Mouse (Mus musculus): ENCODE data around the gene Zfp182. TPM values are rescaled to one million over a fixed set of nuclear protein-coding genes. Genes with fewer than 3 reads are reported as not detected.

Zfp182 gene
- polyA plus RNA-seq, 1 experiment, result 9.6 TPM

DNA sequence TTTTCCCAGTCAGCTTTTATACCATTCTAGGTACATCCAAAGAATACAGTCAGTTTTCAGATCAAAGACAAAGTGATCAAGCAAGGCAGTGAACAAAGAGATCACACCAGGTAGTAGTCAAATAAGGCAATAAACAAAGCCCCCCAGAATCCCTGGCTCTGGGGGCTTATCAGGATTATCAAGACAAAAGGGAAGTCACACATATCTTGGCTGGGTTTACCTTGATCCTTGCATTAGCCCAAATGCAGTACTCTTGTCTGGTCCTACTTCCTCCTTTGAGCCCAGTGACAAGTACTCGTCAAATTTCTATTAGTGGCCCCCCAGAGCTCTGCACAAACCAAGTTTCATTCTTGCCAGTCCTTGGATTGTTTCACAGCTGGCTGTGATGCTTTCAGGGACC, 81.2 kb downstream of the Zfp182 start:
- H3K27me3 ChIP-seq (ENCODE audit: control insufficient read depth, insufficient read depth, low read length), result no peaks in the 10 kb centered on the region
- no peaks in the 10 kb centered on the region for H3K4me1 ChIP-seq (ENCODE audit: control insufficient read depth, insufficient read depth, low read length)
- DNase-seq, result no peak
- H3K4me3 ChIP-seq (replicated peaks; ENCODE audit: insufficient read depth, low read depth, low read length), result no peak overlapping the region
- 81% methylated on average over 1 of the region's 1 CpGs for WGBS
- TF ChIP-seq POLR2A (IDR thresholded peaks at IDR 0.05; ENCODE audit: borderline replicate concordance, insufficient read depth, low read length) (no peak), CTCF (IDR thresholded peaks at IDR 0.05; ENCODE audit: borderline replicate concordance, insufficient read depth, low read depth, low read length) (no peak)
- no peak overlapping the region for H3K27ac ChIP-seq (ENCODE audit: insufficient read depth, low read length)

Other genes with a start within 250 kb of the Zfp182 start
- gene Timp1, start 192.2 kb downstream of the Zfp182 start, polyA plus RNA-seq (2012; rRNA removed), result 1.1 and 1.9 TPM in 2 replicates
- 164 and 171 TPM in 2 replicates for gene Syn1, start 141.3 kb downstream of the Zfp182 start, polyA plus RNA-seq (2012; rRNA removed)
- gene Cfp, start 130.8 kb downstream of the Zfp182 start, polyA plus RNA-seq (2012; rRNA removed), result 31.1 and 32.5 TPM in 2 replicates
- 35.5 and 42.0 TPM in 2 replicates for gene Elk1, start 111.7 kb downstream of the Zfp182 start, polyA plus RNA-seq (2012; rRNA removed)
- 14.9 and 16.7 TPM in 2 replicates for gene Uxt, start 100.3 kb downstream of the Zfp182 start, polyA plus RNA-seq (2012; rRNA removed)
- gene Spaca5, start 6.1 kb upstream of the Zfp182 start, polyA plus RNA-seq (2012; rRNA removed), result not detected in 2 replicates
- gene Zfp300, start 27.2 kb upstream of the Zfp182 start, polyA plus RNA-seq (2012; rRNA removed), result 2.3 and 3.0 TPM in 2 replicates
- not detected in 2 replicates for gene Ssxa1, start 53.5 kb upstream of the Zfp182 start, polyA plus RNA-seq (2012; rRNA removed)
- gene Gm21876, start 113.3 kb upstream of the Zfp182 start, polyA plus RNA-seq (2012; rRNA removed), result not detected in 2 replicates

Measured in cerebellum, adult 2 months (tissue).